Mouse (Mus musculus): ENCODE measurements around the gene Prox1.

- TF ChIP-seq CTCF (IDR thresholded peaks at IDR 0.05; ENCODE audit: borderline replicate concordance, control insufficient read depth, extremely low read depth, insufficient read depth, low read length, poor library complexity) (no peak), POLR2A (IDR thresholded peaks at IDR 0.05; ENCODE audit: control insufficient read depth, extremely low read depth, insufficient read depth, low read length, poor library complexity) (no peak)
These were observed 1.9 kb upstream of the Prox1 start for GRCm38 (mm10) chr1:190172311-190172978.
